Mouse (Mus musculus) fat pad, adult 2 months (tissue): ENCODE measurements around the gene Habp4.

Experiments used
- DNase-seq: peaks from one replicate; pipeline ENCODE4 v3.0.0-alpha.2; 2011; ENCODE audit warnings: low read depth, low spot score; ENCODE audit errors: extremely low read depth

Habp4 gene

GRCm38 (mm10) chr13:64235062-64235715 lies 73.6 kb downstream of the Habp4 start:
- no peak for DNase-seq

- no peak for DNase-seq
Observed at GRCm38 (mm10) chr13:64235777-64236176, 74.2 kb downstream of the Habp4 start.
